Mouse (Mus musculus) midbrain, embryonic 12.5 days (tissue): ENCODE data around the gene Pdhx. TPM values are rescaled to one million over a fixed set of nuclear protein-coding genes. Genes with fewer than 3 reads are reported as not detected.

Experiments
- ATAC-seq: fragments of 200-750 bp; cut with Nextera tagmentation; 2 replicates; pipeline ENCODE4 v1.8.0; 2017; ENCODE audit warnings: low read depth, moderate TSS enrichment, moderate library complexity; ENCODE audit not compliant: low FRiP score
- H3K27ac ChIP-seq: fragments of 300-500 bp; sonication (generic); replicated peaks from 2 replicates; pipeline ENCODE4 v1.5.1; 2016; ENCODE audit warnings: mild to moderate bottlenecking
- H3K27me3 ChIP-seq: fragments of 300-500 bp; sonication (generic); 2 replicates; pipeline ENCODE4 v1.6.1; 2016; ENCODE audit warnings: mild to moderate bottlenecking
- H3K36me3 ChIP-seq: fragments of 300-500 bp; sonication (generic); 2 replicates; pipeline ENCODE4 v1.6.1; 2016
- H3K4me1 ChIP-seq: fragments of 300-500 bp; sonication (generic); 2 replicates; pipeline ENCODE4 v1.6.1; 2016
- H3K4me2 ChIP-seq: fragments of 300-500 bp; sonication (generic); replicated peaks from 2 replicates; pipeline ENCODE4 v1.6.1; 2016; ENCODE audit warnings: mild to moderate bottlenecking, moderate library complexity
- H3K4me3 ChIP-seq: fragments of 300-500 bp; sonication (generic); 2 replicates; pipeline ENCODE4 v1.5.1; 2016; ENCODE audit warnings: mild to moderate bottlenecking
- H3K9ac ChIP-seq: fragments of 300-500 bp; sonication (generic); replicated peaks from 2 replicates; pipeline ENCODE4 v1.6.1; 2016; ENCODE audit warnings: mild to moderate bottlenecking, moderate library complexity
- H3K9me3 ChIP-seq: fragments of 300-500 bp; sonication (generic); 2 replicates; pipeline ENCODE4 v1.6.1; 2016; ENCODE audit warnings: mild to moderate bottlenecking
- WGBS: fragments of 180-500 bp; shearing (Covaris S2); methylation state at CpG from one replicate; pipeline ENCODE4 v1.1.7; 2016; 5-methylcytosine and 5-hydroxymethylcytosine counted together
- polyA plus RNA-seq: library from polyadenylated mRNA; unstranded; fragments of >200 nt; fragmentation: Nextera tagmentation; extraction: Ambion mirVana; gene quantifications from 2 replicates; pipeline ENCODE4 v1.2.1, GENCODE M21; 2016

Gene Pdhx
- polyA plus RNA-seq, 1 experiment from 2014 or later, result 48.3 TPM

DNA sequence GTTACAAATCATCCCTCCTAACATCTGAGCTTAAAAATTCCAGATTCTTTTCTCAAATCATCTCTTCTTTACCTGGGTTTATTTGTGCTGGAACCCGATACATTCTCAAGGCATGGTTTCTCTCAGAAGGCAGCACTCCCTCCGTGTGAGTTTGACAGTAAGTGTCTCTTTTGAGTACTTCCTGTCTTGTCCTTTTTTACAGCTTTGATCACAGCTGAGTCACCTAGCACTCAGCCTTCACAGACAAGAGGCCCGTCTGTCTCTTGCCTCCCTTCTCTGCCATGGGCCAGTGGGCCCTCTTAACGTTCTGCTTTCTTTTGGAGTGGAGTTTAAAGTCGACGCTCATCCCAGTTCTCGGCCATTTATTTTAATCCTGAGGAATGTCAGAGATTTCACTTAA, 68.7 kb downstream of the Pdhx start:
- no peaks in the 10 kb centered on the region for H3K4me1 ChIP-seq
- H3K4me2 ChIP-seq, result no peak overlapping the region
- 61% methylated on average over 7 of the region's 7 CpGs for WGBS
- H3K36me3 ChIP-seq, result no peaks in the 10 kb centered on the region
- H3K4me3 ChIP-seq, result no peak overlapping the region
- H3K9ac ChIP-seq, result no peak overlapping the region
- no peaks in the 10 kb centered on the region for H3K9me3 ChIP-seq
- no peaks in the 10 kb centered on the region; the same call in 1 of the 2 replicates for H3K27me3 ChIP-seq
- no peak overlapping the region for H3K27ac ChIP-seq
- no peak for ATAC-seq

DNA sequence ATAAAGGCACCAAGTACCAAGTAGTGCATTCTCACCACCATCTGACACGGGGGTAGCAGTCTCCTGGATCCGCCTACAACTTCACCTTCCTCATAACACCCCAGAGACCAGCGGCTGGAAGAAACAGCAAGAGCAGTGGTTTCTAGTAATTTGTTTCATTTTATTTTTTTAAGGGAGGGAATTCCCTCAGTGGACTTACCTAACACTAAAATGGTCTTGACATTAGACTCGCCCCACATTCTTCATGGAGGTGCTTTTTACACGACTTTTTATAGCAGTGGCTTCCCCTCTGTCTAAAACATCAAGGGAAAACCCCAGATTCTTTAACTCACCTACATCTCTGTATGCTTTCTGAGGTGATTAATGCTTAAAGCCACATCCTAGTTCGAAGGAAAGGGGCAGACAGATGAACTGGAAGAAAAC, 74.1 kb downstream of the Pdhx start:
- no peak overlapping the region for H3K4me2 ChIP-seq
- no peaks in the 10 kb centered on the region; the same call in 1 of the 2 replicates for H3K27me3 ChIP-seq
- H3K4me3 ChIP-seq, result no peak overlapping the region
- H3K9ac ChIP-seq, result no peak overlapping the region
- H3K4me1 ChIP-seq, result 0 out of 2 replicates have a peak, but pooled peaks cover 7% of the 10 kb centered on the region
- ATAC-seq, result no peak
- no peaks in the 10 kb centered on the region for H3K36me3 ChIP-seq
- WGBS, result 82% methylated on average over 6 of the region's 6 CpGs
- no peak overlapping the region for H3K27ac ChIP-seq
- no peaks in the 10 kb centered on the region for H3K9me3 ChIP-seq

DNA sequence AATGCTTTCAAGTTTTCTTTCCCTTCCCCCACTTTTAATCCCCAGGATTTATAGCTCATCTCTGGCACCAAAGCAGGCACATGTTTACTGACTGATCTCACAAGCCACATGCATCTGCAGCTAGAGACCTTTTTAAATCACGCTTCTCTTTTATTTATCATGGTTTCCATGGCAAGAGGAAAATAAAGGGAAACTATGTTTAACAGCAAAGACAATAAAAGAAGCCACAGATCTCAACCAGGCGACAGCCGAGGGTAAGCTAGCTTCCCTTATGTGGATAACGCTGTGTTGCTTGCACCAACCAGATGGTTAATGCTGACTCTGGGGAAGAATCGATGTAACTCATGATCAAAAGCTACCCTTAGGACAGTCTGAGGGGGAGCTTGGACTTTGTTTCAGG, 75.0 kb downstream of the Pdhx start:
- Histone ChIP-seq H3K36me3 (no peaks in the 10 kb centered on the region), H3K27me3 (no peaks in the 10 kb centered on the region; the same call in 1 of the 2 replicates), H3K4me1 (0 out of 2 replicates have a peak, but pooled peaks cover 7% of the 10 kb centered on the region), H3K27ac (no peak overlapping the region), H3K9me3 (no peaks in the 10 kb centered on the region), H3K4me2 (no peak overlapping the region), H3K4me3 (no peak overlapping the region), H3K9ac (no peak overlapping the region)
- ATAC-seq, result no peak
- WGBS, result 12% methylated on average over 5 of the region's 5 CpGs

DNA sequence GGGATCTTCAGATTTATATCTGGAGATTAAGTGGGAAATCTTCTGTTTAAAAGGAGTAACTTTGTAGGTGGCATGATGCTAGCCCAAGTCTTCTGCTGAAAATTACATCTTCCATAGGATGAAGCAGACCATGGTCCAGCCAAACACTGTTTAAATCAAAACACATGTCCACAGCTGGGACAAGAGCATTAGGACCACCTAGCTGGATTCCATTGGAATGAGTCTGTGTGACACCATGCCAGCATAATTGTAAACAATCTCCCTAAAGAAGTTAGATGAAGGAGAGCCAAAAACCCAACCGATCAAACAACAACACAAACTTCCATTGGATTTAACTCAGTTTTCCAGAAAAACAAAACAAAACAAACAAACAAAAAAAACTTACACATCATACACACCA, 75.4 kb downstream of the Pdhx start:
- Histone ChIP-seq H3K27me3 (no peaks in the 10 kb centered on the region; the same call in 1 of the 2 replicates), H3K9ac (no peak overlapping the region), H3K36me3 (no peaks in the 10 kb centered on the region), H3K4me3 (no peak overlapping the region), H3K4me1 (0 out of 2 replicates have a peak, but pooled peaks cover 7% of the 10 kb centered on the region), H3K27ac (no peak overlapping the region), H3K9me3 (no peaks in the 10 kb centered on the region), H3K4me2 (no peak overlapping the region)
- ATAC-seq, result no peak
- 62% methylated on average over 1 of the region's 1 CpGs for WGBS

DNA sequence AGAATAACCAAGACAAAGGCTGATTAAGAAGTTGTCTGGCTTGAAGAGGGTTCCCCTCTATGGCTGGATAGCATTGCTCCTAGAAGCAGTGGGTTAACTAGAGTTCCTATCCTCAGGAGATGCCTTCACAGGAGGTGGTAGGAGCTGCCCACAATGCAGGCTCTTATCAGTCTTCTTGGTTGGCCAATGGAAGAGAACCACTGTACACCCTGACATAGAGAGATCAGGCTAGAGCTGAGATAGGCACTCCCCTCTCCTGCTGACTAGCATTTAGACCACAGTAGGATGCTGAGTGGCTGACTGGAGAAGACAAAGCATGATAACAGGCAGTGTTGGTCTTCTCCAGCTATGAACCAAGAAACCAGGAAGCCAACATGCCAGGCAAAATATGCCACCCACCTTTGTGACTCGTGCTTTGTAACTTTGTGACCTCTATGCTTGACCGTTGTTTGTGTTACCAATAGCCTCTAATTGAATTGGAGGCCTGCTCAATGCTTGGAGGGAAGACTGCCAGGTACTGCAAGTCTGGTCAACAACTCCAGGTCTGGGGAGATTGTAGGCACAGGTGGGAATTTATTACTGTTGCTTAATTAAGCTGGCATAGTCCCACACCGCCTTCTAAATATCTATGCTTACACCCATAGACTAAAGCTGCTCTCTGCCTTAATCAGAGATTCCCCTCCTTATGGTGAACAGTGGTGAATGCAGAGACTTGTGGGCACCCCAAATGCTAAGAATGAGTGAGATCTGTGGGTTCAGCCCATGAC, 79.3 kb downstream of the Pdhx start:
- H3K9me3 ChIP-seq, result no peaks in the 10 kb centered on the region
- H3K27ac ChIP-seq, result no peak overlapping the region
- H3K36me3 ChIP-seq, result no peaks in the 10 kb centered on the region
- 92% methylated on average over 3 of the region's 3 CpGs for WGBS
- no peak overlapping the region for H3K4me3 ChIP-seq
- no peak overlapping the region for H3K9ac ChIP-seq
- H3K4me1 ChIP-seq, result 0 out of 2 replicates have a peak, but pooled peaks cover 7% of the 10 kb centered on the region
- ATAC-seq, result no peak
- no peak overlapping the region for H3K4me2 ChIP-seq
- no peaks in the 10 kb centered on the region for H3K27me3 ChIP-seq

DNA sequence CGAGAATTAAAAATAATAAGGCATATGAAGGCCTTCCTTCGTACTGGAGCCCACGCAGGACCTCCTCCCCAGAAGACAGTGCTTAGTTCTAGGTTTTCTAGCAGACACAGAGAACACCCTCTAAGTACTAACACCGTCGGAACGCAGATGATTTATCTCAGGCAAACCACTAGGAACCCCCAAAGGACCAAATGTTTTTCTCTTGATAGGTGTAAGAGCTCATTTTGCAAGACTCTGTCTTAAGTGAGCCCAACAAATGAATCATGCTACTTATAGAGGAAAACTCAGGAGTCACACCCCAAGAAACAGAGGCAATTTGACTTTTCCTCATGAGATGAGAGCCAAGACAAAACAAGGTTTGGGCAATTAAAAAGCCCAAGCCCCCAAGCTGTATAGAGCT, 80.9 kb downstream of the Pdhx start:
- Histone ChIP-seq H3K4me2 (no peak overlapping the region), H3K9me3 (no peaks in the 10 kb centered on the region), H3K36me3 (no peaks in the 10 kb centered on the region), H3K9ac (no peak overlapping the region), H3K4me3 (no peak overlapping the region), H3K27me3 (no peaks in the 10 kb centered on the region), H3K4me1 (no peaks in the 10 kb centered on the region), H3K27ac (no peak overlapping the region)
- WGBS, result 91% methylated on average over 6 of the region's 6 CpGs
- ATAC-seq, result no peak

DNA sequence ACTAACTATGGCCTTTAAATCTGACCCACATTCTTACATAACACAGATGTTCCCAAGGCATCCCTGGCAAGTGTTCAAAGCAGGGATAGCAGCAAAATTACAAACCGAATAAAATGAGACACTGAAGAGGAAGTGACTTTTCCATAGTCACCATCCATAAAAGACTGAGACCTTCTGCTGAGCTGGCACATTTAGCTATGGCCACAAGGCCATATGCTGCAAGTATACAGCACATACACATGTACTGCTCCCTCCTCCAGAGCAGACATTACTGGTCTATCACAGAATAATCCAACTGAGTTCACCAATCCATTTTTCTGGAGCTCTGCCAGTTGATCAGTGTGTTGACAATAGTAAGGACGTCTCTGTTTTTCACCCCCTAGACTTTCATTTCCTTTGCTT, 83.0 kb downstream of the Pdhx start:
- H3K9ac ChIP-seq, result no peak overlapping the region
- H3K27ac ChIP-seq, result no peak overlapping the region
- WGBS, result 80% methylated on average over 2 of the region's 2 CpGs
- H3K9me3 ChIP-seq, result no peaks in the 10 kb centered on the region
- no peaks in the 10 kb centered on the region for H3K4me1 ChIP-seq
- no peaks in the 10 kb centered on the region for H3K27me3 ChIP-seq
- no peak for ATAC-seq
- H3K4me3 ChIP-seq, result no peak overlapping the region
- H3K4me2 ChIP-seq, result no peak overlapping the region
- no peaks in the 10 kb centered on the region for H3K36me3 ChIP-seq

DNA sequence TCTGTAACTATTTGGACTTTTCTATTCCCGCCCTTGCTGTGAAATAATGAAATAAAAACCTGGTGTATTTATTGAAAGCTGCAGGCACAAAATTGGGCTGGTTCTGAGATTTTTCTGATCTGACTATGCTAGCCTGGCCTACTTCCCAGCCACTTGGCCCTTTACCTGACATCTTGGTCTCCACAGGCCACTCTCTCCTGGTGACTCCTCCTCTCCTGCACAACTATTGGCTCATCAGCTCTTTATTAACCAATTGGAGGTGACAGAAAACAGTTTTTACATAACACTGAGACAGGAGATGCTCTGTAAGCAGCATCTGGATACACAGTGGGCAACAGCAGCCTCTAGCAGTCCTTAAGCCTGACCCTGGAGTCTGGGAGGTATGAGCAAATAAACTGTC, 83.9 kb downstream of the Pdhx start:
- WGBS, result 88% methylated on average over 1 of the region's 1 CpGs
- no peak for ATAC-seq
- Histone ChIP-seq H3K4me3 (no peak overlapping the region), H3K36me3 (no peaks in the 10 kb centered on the region), H3K9ac (no peak overlapping the region), H3K27ac (no peak overlapping the region), H3K4me1 (no peaks in the 10 kb centered on the region), H3K9me3 (no peaks in the 10 kb centered on the region), H3K4me2 (no peak overlapping the region), H3K27me3 (no peaks in the 10 kb centered on the region)

DNA sequence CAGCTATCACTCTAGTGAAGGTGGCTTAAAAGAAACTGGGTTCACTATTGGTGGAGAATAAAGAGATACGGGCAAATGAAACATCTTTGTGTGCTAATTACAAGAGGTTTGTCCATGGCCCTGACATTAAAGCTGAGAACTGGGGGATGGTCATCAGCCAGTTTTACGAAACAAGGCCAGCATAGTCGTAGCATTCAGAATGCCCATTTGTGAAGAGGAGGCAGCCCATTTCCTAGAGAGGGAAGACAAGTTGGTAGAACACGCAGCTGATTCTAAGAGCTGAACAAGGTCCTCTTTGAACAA, 85.7 kb downstream of the Pdhx start:
- no peak overlapping the region for H3K4me3 ChIP-seq
- ATAC-seq, result no peak
- no peaks in the 10 kb centered on the region for H3K9me3 ChIP-seq
- H3K4me1 ChIP-seq, result no peaks in the 10 kb centered on the region
- no peaks in the 10 kb centered on the region for H3K36me3 ChIP-seq
- H3K9ac ChIP-seq, result no peak overlapping the region
- whole genome bisulfite sequencing, result 95% methylated on average over 4 of the region's 4 CpGs
- H3K4me2 ChIP-seq, result no peak overlapping the region
- H3K27me3 ChIP-seq, result no peaks in the 10 kb centered on the region
- H3K27ac ChIP-seq, result no peak overlapping the region

DNA sequence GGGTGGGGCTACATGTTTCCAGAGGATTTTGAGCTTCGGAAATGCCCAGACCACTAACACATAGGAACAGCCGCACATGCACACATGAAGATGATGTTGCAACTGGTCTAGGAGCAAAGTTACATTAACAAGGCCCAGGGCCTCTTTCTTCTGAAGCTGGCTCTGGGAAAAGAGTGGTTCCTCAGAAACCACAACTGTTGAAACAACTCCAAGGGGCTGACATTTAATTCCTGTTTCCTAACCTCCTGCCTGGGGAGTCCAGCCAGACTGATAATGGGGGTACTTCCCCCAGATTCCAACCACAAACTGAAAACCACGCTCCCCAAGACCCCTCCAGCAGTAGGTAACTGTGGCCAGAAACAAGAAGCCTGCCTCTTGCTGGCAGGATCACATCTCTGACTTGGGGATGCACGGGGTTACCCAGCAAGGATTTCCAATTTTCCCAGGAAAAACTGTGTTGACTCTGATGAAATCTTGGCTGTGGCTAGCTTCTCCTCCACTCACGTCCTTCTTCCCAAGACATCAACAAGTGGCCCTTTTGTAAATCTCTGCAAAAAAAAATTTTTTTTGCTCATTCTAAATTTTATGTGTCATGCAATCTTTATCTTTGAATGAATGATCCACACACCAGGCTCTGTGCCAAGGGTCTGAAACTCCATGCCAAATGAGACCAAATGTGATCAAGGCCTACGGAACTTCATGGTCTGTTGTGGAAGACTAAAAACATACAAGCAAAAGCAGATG, 86.2 kb downstream of the Pdhx start:
- Histone ChIP-seq H3K4me2 (no peak overlapping the region), H3K27ac (no peak overlapping the region), H3K36me3 (no peaks in the 10 kb centered on the region), H3K4me1 (no peaks in the 10 kb centered on the region), H3K27me3 (no peaks in the 10 kb centered on the region), H3K9ac (no peak overlapping the region), H3K9me3 (no peaks in the 10 kb centered on the region), H3K4me3 (no peak overlapping the region)
- 89% methylated on average over 6 of the region's 6 CpGs for WGBS
- ATAC-seq, result no peak

DNA sequence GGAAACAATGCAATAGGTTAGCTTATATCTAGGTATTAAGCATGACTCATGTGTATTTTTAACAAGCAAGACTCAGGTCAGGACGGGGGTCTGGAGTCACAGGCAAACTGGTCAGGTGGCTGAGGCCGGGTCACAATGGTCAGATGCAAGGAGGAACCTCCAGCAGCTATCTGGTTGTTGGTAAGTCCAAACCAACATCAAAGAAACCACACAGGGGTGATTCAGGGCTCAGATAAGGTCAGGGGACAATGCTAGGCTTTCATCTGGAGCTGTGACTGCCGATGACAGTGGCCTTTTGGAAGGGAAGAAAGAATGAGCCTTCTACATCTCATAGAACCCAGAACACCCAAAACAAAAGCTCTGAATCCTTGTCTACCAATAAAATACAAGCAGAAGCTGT, 86.9 kb downstream of the Pdhx start:
- no peaks in the 10 kb centered on the region for H3K4me1 ChIP-seq
- no peaks in the 10 kb centered on the region for H3K27me3 ChIP-seq
- no peak for ATAC-seq
- no peak overlapping the region for H3K4me3 ChIP-seq
- 79% methylated on average over 3 of the region's 3 CpGs for WGBS
- H3K9me3 ChIP-seq, result no peaks in the 10 kb centered on the region
- H3K27ac ChIP-seq, result no peak overlapping the region
- no peak overlapping the region for H3K4me2 ChIP-seq
- no peaks in the 10 kb centered on the region for H3K36me3 ChIP-seq
- no peak overlapping the region for H3K9ac ChIP-seq

DNA sequence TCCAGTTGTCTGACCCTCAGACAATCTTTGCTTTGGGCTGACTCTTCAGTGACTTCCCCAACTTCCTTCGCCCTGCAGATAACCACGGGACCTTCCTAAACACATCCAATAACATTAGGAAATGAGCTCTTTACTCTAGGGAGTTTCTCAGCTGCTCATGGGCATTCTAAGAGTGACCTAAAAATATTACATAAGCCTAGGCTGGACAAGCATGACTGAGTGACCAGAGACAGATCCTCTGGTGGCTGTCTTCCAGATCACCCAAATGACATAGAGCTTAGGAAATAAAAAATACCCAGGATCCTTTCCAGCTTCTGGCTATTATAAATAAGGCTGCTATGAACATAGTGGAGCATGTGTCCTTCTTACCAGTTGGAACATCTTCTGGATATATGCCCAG, 90.5 kb downstream of the Pdhx start:
- WGBS, result 87% methylated on average over 2 of the region's 2 CpGs
- no peaks in the 10 kb centered on the region for H3K36me3 ChIP-seq
- no peak for ATAC-seq

More for the DNA sequence above, 90.5 kb downstream of the Pdhx start:
- Histone ChIP-seq H3K27ac (no peak overlapping the region), H3K27me3 (no peaks in the 10 kb centered on the region), H3K9me3 (no peaks in the 10 kb centered on the region), H3K4me3 (no peak overlapping the region), H3K4me2 (no peak overlapping the region), H3K9ac (no peak overlapping the region), H3K4me1 (no peaks in the 10 kb centered on the region)
